Mouse (Mus musculus) liver, adult 2 months (tissue): ENCODE data around the gene Dcst1.

ENCODE experiments used
- CTCF ChIP-seq: fragments of 200-500 bp; IDR thresholded peaks from 2 replicates; pipeline ENCODE4 v1.5.1; 2011; ENCODE audit warnings: low read depth, low read length, control low read depth
- POLR2A ChIP-seq: fragments of 200-500 bp; IDR thresholded peaks from 2 replicates; pipeline ENCODE4 v1.6.1; 2011; ENCODE audit warnings: low read length, control low read depth; ENCODE audit not compliant: insufficient read depth; ENCODE audit errors: extremely low read depth

DNA sequence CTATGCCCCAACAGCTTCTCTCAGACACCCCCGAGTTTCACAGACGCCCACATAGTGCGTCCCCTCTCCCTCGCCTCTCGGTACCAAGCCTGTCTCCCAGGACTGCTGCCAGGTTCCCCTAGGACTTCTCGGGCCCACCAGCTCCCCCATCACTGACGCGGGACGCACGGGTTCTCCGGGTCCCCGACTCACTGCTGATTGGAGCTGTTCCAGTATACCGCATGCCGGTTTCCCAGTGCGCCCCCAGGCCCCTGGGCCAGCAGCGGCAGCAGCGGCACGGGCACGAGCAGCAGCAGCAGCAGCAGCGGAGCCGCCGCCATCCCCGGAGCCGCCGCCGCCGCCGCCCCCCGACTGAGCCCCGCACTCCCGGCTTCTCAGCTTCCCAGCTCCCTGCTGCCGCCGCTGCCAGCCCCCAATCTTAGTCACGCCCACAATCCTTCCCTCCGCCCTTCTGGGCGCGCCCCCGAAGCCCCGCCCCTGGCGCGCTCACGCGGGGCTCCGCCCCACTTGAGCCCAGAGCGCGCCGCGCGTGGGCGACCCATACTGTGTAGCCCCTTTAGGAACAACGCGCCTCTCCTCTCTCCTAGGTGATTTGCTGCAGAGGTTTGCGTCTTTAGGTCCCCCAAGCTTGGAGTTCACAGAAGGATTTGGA is 42.4 kb downstream of the Dcst1 start, which contains the start of gene Efna3:
- no peak for TF ChIP-seq POLR2A
- no peak for TF ChIP-seq CTCF
